Mouse (Mus musculus) kidney, postnatal 0 days (tissue): ENCODE measurements at regions not wholly inside any gene's neighbourhood (a gene's known extent, or its start where the extent isn't known, plus 50 kb on each side); places are given as distances from the start of the nearest gene placed in this dataset.

ENCODE experiments used
- ATAC-seq: fragments of 200-750 bp; cut with Nextera tagmentation; replicated peaks from 2 replicates; pipeline ENCODE4 v1.8.0; 2017; ENCODE audit warnings: low read depth, moderate number of reproducible peaks, moderate TSS enrichment, moderate library complexity; ENCODE audit not compliant: low FRiP score
- DNase-seq: peaks from one replicate; pipeline ENCODE4 v3.0.0-alpha.2; 2016; ENCODE audit warnings: low spot score
- H3K27ac ChIP-seq: fragments of 300-500 bp; sonication (generic); 2 replicates; pipeline ENCODE4 v1.5.1; 2014; ENCODE audit warnings: mild to moderate bottlenecking
- H3K27me3 ChIP-seq: fragments of 300-500 bp; sonication (generic); 2 replicates; pipeline ENCODE4 v1.6.1; 2014; ENCODE audit warnings: low read length, mixed read lengths; ENCODE audit not compliant: insufficient read depth
- H3K36me3 ChIP-seq: fragments of 300-500 bp; sonication (generic); 2 replicates; pipeline ENCODE4 v1.6.1; 2014; ENCODE audit warnings: low read length, mixed read lengths; ENCODE audit not compliant: insufficient read depth
- H3K4me1 ChIP-seq: fragments of 300-500 bp; sonication (generic); replicated peaks from 2 replicates; pipeline ENCODE4 v1.6.1; 2014; ENCODE audit warnings: antibody characterized with exemption, low read length, mixed read lengths; ENCODE audit not compliant: insufficient read depth
- H3K4me2 ChIP-seq: fragments of 300-500 bp; sonication (generic); 2 replicates; pipeline ENCODE4 v1.6.1; 2014; ENCODE audit warnings: mild to moderate bottlenecking, low read length, moderate library complexity, mixed read lengths
- H3K4me3 ChIP-seq: fragments of 300-500 bp; sonication (generic); replicated peaks from 2 replicates; pipeline ENCODE4 v1.5.1; 2014; ENCODE audit warnings: low read depth, low read length
- H3K9ac ChIP-seq: fragments of 300-500 bp; sonication (generic); 2 replicates; pipeline ENCODE4 v1.6.1; 2014; ENCODE audit warnings: low read depth, low read length
- H3K9me3 ChIP-seq: fragments of 300-500 bp; sonication (generic); replicated peaks from 2 replicates; pipeline ENCODE4 v1.6.1; 2016; ENCODE audit warnings: low read length, inconsistent platforms, mixed read lengths
- CTCF ChIP-seq: IDR thresholded peaks from 2 replicates; pipeline ENCODE4 v1.5.1; 2016; ENCODE audit warnings: antibody characterized with exemption, low read depth, mild to moderate bottlenecking, moderate library complexity
- WGBS: fragments of 180-500 bp; shearing (Covaris S2); extraction: QIAGEN DNeasy Blood & Tissue Kit; methylation state at CpG from one replicate; pipeline ENCODE4 v1.1.7; 2014; 5-methylcytosine and 5-hydroxymethylcytosine counted together

- WGBS: 81% methylated on average over 4 of the region's 4 CpGs
- no peak overlapping the region for H3K4me3 ChIP-seq
- no peak overlapping the region for H3K4me2 ChIP-seq
- H3K27me3 ChIP-seq: no peaks in the 10 kb centered on the region
- no peak overlapping the region for H3K9ac ChIP-seq
- no peak for DNase-seq
- no peak overlapping the region for H3K27ac ChIP-seq
- peak; percentile 40; the same call in 1 of the 2 replicates for TF ChIP-seq CTCF
- no peak for ATAC-seq
- H3K9me3 ChIP-seq: no peaks in the 10 kb centered on the region
- H3K4me1 ChIP-seq: peaks cover 5% of the 10 kb centered on the region; the same call in 1 of the 2 replicates
- H3K36me3 ChIP-seq: no peaks in the 10 kb centered on the region
Observed at GRCm38 (mm10) chr2:171496620-171497019, 546.6 kb downstream of the Cbln4 start.

GRCm38 (mm10) chr2:171493741-171494140, 549.5 kb downstream of the Cbln4 start:
- ATAC-seq (no peak), DNase-seq (peak; percentile 63)
- Histone ChIP-seq H3K9me3 (no peaks in the 10 kb centered on the region), H3K4me1 (peaks cover 5% of the 10 kb centered on the region; the same call in 1 of the 2 replicates), H3K27ac (no peak overlapping the region), H3K4me2 (no peak overlapping the region), H3K27me3 (no peaks in the 10 kb centered on the region), H3K4me3 (no peak overlapping the region), H3K36me3 (no peaks in the 10 kb centered on the region), H3K9ac (no peak overlapping the region)
- 38% methylated on average over 12 of the region's 12 CpGs for WGBS
- peak; percentile 83 for TF ChIP-seq CTCF

- no peaks in the 10 kb centered on the region for H3K36me3 ChIP-seq
- ATAC-seq: no peak
- peaks cover under 1% of the 10 kb centered on the region; the same call in 1 of the 2 replicates for H3K4me1 ChIP-seq
- DNase-seq: no peak
- no peak overlapping the region for H3K9ac ChIP-seq
- no peaks in the 10 kb centered on the region for H3K27me3 ChIP-seq
- no peaks in the 10 kb centered on the region for H3K9me3 ChIP-seq
- 58% methylated on average over 2 of the region's 2 CpGs for WGBS
- H3K4me3 ChIP-seq: no peak overlapping the region
- H3K27ac ChIP-seq: no peak overlapping the region
- TF ChIP-seq CTCF: no peak
- H3K4me2 ChIP-seq: no peak overlapping the region
Observed at GRCm38 (mm10) chr2:171487284-171487683, 556.0 kb downstream of the Cbln4 start.

GRCm38 (mm10) chr2:171453241-171453640, 590.0 kb downstream of the Cbln4 start:
- Histone ChIP-seq H3K4me2 (no peak overlapping the region), H3K4me3 (no peak overlapping the region), H3K36me3 (no peaks in the 10 kb centered on the region), H3K27me3 (no peaks in the 10 kb centered on the region), H3K9me3 (no peaks in the 10 kb centered on the region), H3K9ac (no peak overlapping the region), H3K4me1 (no peaks in the 10 kb centered on the region), H3K27ac (no peak overlapping the region)
- ATAC-seq: no peak
- whole genome bisulfite sequencing: 65% methylated on average over 9 of the region's 9 CpGs
- DNase-seq: no peak
- TF ChIP-seq CTCF: no peak

GRCm38 (mm10) chr2:171406057-171406456, 637.2 kb downstream of the Cbln4 start:
- TF ChIP-seq CTCF: no peak
- no peaks in the 10 kb centered on the region for H3K4me1 ChIP-seq
- H3K4me3 ChIP-seq: no peak overlapping the region
- no peak for ATAC-seq
- H3K27ac ChIP-seq: no peak overlapping the region
- no peaks in the 10 kb centered on the region for H3K27me3 ChIP-seq
- no peak overlapping the region for H3K4me2 ChIP-seq
- WGBS: 29% methylated on average over 2 of the region's 2 CpGs
- no peak overlapping the region for H3K9ac ChIP-seq
- H3K36me3 ChIP-seq: no peaks in the 10 kb centered on the region
- DNase-seq: peak; percentile 8
- no peaks in the 10 kb centered on the region for H3K9me3 ChIP-seq

GRCm38 (mm10) chr2:171388936-171389335, 654.3 kb downstream of the Cbln4 start:
- Histone ChIP-seq H3K36me3 (no peaks in the 10 kb centered on the region), H3K4me3 (no peak overlapping the region), H3K4me2 (no peak overlapping the region), H3K27me3 (no peaks in the 10 kb centered on the region), H3K27ac (no peak overlapping the region), H3K9ac (no peak overlapping the region), H3K9me3 (no peaks in the 10 kb centered on the region), H3K4me1 (no peaks in the 10 kb centered on the region)
- no peak for TF ChIP-seq CTCF
- ATAC-seq (no peak), DNase-seq (no peak)
- WGBS: 67% methylated on average over 1 of the region's 1 CpGs

- TF ChIP-seq CTCF: no peak
- H3K27me3 ChIP-seq: no peaks in the 10 kb centered on the region
- H3K27ac ChIP-seq: no peak overlapping the region
- no peak overlapping the region for H3K9ac ChIP-seq
- H3K36me3 ChIP-seq: no peaks in the 10 kb centered on the region
- H3K4me3 ChIP-seq: no peak overlapping the region
- 66% methylated on average over 1 of the region's 1 CpGs for WGBS
- DNase-seq (peak; percentile 33), ATAC-seq (no peak)
- no peaks in the 10 kb centered on the region for H3K9me3 ChIP-seq
- no peak overlapping the region for H3K4me2 ChIP-seq
- no peaks in the 10 kb centered on the region for H3K4me1 ChIP-seq
Observed at GRCm38 (mm10) chr2:171373457-171373856, 641.9 kb downstream of the Dok5 start.
